Mouse (Mus musculus): ENCODE data around the gene Ndufa6. TPM values are rescaled to one million over a fixed set of nuclear protein-coding genes. Genes with fewer than 3 reads are reported as not detected.
"Not testable (repeated sequence)": the region's sequence is repeated elsewhere in the genome, so short reads cannot be mapped to it uniquely, and the experiment has no call there.

Gene Ndufa6
- total RNA-seq, 2 experiments from 2014 or later: 201 to 212 TPM

GRCm38 (mm10) chr15:82368851-82369250 is 14.7 kb upstream of the Ndufa6 start:
- no peak for DNase-seq (ENCODE audit: low spot score in 2 of 2)

- no peak for DNase-seq (ENCODE audit: low spot score in 2 of 2)
Observed at GRCm38 (mm10) chr15:82368146-82368545, 14.0 kb upstream of the Ndufa6 start.

- DNase-seq (ENCODE audit: low spot score in 2 of 2): not testable (repeated sequence)
Observed at GRCm38 (mm10) chr15:82364561-82364960, 10.4 kb upstream of the Ndufa6 start.

GRCm38 (mm10) chr15:82363801-82364200 is 9.7 kb upstream of the Ndufa6 start:
- not testable (repeated sequence) for DNase-seq (ENCODE audit: low spot score in 2 of 2)

DNA sequence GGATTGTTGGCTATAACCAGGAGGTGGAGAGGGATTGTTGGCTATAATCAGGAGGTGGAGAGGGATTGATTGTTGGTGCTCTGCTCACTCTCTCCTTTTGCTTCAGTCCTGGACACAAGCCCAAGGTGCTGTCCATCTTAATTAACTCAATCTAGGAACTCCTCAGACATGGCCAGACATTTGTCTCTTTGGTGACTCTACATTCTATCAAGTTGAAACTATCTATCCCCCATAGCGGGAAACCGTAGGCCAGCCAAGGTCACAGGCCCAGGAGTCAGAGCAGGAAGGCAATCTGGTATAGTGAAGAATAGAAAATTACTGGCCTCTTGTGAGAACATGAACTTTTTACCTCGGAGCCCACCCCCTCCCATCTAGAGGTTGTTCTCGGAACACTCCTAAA is 8.1 kb upstream of the Ndufa6 start:
- peak in 1 of 2 experiments; percentile 6 for DNase-seq (ENCODE audit: low spot score in 2 of 2)

DNA sequence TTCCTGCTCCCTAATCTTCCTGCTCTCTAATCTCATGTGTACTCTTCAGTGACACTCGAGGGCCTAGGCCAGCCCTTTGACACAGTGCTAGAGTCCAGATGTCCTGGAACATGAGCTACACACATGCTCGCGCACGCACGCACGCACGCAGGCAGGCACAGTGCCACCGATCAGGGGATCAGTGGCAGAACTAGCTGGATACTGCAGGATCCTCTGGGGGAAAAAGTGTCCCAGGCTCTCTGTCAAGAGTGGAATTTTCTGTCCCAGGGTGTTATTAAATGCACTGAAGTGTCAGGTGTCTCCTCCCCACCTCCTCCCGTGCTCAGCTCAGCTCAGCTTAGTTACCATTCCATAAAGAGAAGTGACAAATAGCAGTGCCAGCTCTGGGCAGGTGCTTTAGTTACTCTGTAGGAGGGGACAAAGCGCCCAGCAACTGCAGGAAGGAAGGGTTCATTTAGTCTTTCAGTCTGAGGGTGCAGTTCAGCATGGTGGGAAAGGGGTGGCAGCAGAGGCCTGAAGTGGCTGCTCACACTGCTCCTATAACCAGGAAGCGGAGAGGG is 7.4 kb upstream of the Ndufa6 start:
- DNase-seq (ENCODE audit: low spot score in 2 of 2): peak in 1 of 2 experiments; percentile 37

GRCm38 (mm10) chr15:82358431-82359260 is 4.5 kb upstream of the Ndufa6 start:
- no peak for DNase-seq (ENCODE audit: low spot score in 2 of 2)

DNA sequence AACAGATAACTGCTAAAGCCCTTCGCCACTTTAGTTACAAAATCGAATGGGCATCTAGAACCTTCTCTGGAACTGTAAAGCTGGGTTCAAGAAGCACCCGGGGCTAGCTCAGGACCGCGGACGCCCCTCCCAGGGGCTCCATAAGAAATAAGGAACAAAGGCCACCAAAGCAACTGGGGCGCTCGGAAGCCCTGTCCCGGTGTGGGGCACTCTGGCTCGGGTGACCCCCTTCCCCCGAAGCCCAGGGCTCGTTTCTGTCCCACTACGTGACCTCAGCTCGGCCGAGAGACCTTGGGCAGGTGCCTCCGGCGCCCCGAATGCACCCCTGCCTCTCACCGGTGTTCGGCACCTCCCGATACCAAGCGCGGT is 393 bp downstream of the Ndufa6 start:
- no peak for DNase-seq (ENCODE audit: low spot score in 2 of 2)

GRCm38 (mm10) chr15:82353078-82353744 is 911 bp downstream of the Ndufa6 start:
- no peak for DNase-seq (ENCODE audit: low spot score in 2 of 2)

GRCm38 (mm10) chr15:82351480-82351879 is 2.6 kb downstream of the Ndufa6 start:
- DNase-seq (ENCODE audit: low spot score in 2 of 2): no peak

DNA sequence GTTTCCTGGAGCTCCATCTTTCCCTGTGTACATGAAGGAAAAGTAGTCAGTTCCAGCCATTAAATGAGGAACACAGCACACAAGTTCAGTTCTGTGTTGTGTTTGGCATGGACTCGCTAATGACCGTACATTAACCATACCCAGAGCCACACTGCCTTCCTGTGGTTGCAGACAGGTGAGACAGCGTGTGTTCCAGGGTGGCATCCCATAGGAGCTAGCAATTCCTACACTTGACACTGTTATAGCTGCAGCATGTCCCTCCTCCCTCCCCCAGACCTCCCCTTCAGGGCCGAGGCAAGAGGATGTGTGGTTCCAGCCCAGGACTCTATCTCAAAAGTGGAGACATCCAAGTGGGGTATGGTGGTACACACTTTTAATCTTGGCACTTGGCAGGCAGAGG is 3.8 kb downstream of the Ndufa6 start:
- no peak for DNase-seq (ENCODE audit: low spot score in 2 of 2)

DNA sequence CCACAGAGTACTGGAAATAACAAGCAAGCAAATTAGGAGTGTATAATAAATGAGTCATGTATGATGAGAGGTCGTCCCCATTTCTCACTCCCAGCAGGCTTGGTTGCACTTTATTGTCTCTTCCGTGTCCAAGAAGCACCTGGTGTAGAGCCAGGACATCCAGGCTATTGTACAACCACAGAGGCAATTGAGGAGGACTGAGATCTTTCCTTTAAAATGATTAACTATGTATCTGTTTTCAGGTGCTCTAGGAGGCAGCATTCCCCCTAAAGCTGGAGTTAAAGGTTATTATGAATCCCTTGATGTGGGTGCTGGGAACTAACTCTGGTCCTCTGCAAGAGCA is 5.2 kb downstream of the Ndufa6 start:
- no peak for DNase-seq (ENCODE audit: low spot score in 2 of 2)

GRCm38 (mm10) chr15:82348258-82348998 is 5.7 kb downstream of the Ndufa6 start:
- no peak for DNase-seq (ENCODE audit: low spot score in 2 of 2)

- DNase-seq (ENCODE audit: low spot score in 2 of 2): no peak
Observed at GRCm38 (mm10) chr15:82347852-82348251, 6.3 kb downstream of the Ndufa6 start.

GRCm38 (mm10) chr15:82347303-82347676 is 6.8 kb downstream of the Ndufa6 start:
- no peak for DNase-seq (ENCODE audit: low spot score in 2 of 2)

DNA sequence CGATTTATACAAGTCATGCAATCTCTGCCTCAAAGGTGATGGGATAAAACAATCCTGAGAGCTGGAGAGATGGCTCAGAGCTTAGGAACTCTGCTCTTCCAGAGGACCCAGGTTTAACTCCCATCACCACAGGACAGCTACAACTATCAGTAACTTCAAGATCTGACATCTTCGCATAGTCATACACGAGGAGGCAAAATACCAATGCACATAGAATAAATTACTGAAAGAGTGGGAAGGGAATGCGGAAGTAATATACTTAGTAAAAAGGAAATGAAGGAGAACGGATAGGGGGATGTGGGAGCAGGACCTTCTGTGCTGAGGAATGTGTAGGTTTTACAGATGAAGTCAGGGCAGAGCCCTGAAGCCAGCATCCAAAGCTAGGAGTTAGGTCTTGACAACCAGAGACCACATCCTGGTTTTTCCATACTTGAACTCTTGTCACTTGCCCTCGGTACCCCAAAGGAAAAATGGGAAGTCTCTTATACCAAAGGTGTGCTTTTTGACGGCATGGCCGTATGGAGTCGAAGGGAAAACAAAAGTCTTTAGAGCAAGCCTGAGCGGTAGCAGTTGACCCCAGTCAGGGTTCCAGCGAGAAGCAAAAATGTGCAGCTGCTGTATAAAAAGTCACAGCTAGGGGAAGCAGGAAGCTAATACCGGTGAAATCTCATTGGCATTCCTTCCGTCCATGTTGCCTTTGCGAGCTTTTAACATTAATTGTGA is 7.4 kb downstream of the Ndufa6 start:
- DNase-seq (ENCODE audit: low spot score in 2 of 2): no peak

DNA sequence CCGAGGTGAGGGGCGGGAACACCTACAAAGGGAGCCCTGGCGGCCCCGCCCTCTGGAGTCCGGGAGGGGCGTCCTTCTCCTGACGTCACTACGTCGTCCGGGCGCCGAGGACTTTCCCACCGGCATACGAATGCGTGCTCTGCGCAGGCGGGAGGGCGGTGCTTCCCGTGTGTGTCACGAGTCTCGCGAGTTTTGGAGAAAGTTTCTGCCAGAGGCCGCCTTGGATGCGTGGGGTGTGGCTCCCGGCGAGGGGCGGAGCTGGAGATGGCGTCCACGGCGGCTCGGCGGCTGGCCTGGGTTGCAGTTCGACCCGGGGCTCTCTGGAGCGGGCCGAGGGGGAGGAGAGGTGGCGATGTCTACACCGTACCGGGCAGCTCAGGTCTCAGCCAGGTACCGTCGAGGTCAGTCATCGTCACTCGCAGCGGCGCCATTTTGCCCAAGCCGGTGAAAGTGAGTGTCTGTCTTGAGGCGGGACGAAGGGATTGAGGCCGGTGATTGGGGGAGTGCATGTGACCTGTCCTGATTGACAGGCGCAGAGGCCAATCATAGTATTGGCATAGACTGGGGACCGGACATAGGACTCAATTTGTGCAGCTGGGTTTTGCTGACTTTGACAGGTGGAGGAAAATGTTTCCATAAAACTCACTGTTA is 8.2 kb downstream of the Ndufa6 start:
- DNase-seq (ENCODE audit: low spot score in 2 of 2): peak; percentile 97 to 98

GRCm38 (mm10) chr15:82344971-82345370 is 9.2 kb downstream of the Ndufa6 start:
- no peak for DNase-seq (ENCODE audit: low spot score in 2 of 2)

- DNase-seq (ENCODE audit: low spot score in 2 of 2): no peak
Observed at GRCm38 (mm10) chr15:82343368-82344287, 10.5 kb downstream of the Ndufa6 start.

DNA sequence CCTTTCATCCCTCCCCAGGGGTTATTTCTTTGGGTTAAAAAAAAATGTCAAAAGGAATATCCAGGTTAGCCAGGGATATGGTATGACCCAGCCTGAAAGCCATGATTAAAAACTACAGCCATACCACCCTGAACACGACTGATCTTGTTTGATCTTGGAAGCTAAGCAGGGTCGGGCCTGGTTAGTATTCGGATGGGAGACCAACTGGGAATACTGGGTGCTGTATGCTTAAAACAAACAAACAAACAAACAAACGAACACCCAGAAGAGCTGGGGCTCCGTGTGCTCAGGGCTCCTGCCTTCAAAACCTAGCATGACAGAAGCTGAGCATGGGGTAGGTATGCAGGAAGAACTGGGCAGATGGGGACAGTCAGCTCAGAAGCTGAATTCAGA is 11.6 kb downstream of the Ndufa6 start:
- no peak for DNase-seq (ENCODE audit: low spot score in 2 of 2)

All from layer of hippocampus, postnatal 10 days (tissue).